Mouse (Mus musculus) ES-E14 (cell line): Measurements from ENCODE around the gene Il21. TPM values are rescaled to one million over a fixed set of nuclear protein-coding genes. Genes with fewer than 3 reads are reported as not detected.

Source experiments
- DNase-seq: peaks from one replicate; pipeline ENCODE4 v3.0.0-alpha.2; 2013; ENCODE audit warnings: low read depth, low spot score
- H3K27ac ChIP-seq: 2 replicates; pipeline ENCODE4 v1.5.1; 2012; ENCODE audit warnings: low read depth, mild to moderate bottlenecking, low read length, moderate library complexity, mixed read lengths; ENCODE audit not compliant: poor library complexity, insufficient read depth, severe bottlenecking
- H3K36me3 ChIP-seq: 2 replicates; pipeline ENCODE4 v1.6.1; 2012; ENCODE audit warnings: mild to moderate bottlenecking, low read length, moderate library complexity, mixed read lengths; ENCODE audit not compliant: control insufficient read depth, poor library complexity, insufficient read depth, severe bottlenecking
- H3K4me1 ChIP-seq, 2 experiments: fragments of 150-350 bp in 1 of 2; sonication (generic) in 1 of 2; 2 replicates each; pipeline ENCODE4 v1.6.1; 2012; ENCODE audit warnings: low read length in 2 of 2, mild to moderate bottlenecking in 1 of 2, mixed read lengths in 1 of 2; ENCODE audit not compliant: control insufficient read depth in 2 of 2, insufficient read depth in 2 of 2, poor library complexity in 1 of 2
- H3K4me3 ChIP-seq, 2 experiments: fragments of 150-350 bp in 1 of 2; sonication (generic) in 1 of 2; 2 replicates each; pipeline ENCODE4 v1.5.1; 2012; ENCODE audit warnings: low read length in 2 of 2, low read depth in 1 of 2, mild to moderate bottlenecking in 1 of 2, mixed read lengths in 1 of 2; ENCODE audit not compliant: insufficient read depth in 1 of 2, poor library complexity in 1 of 2, severe bottlenecking in 1 of 2
- H3K9ac ChIP-seq: 2 replicates; pipeline ENCODE4 v1.6.1; 2012; ENCODE audit warnings: low read depth, mild to moderate bottlenecking, low read length, mixed read lengths; ENCODE audit not compliant: poor library complexity, insufficient read depth, severe bottlenecking
- H3K9me3 ChIP-seq: fragments of 150-350 bp; sonication (generic); 2 replicates; pipeline ENCODE4 v1.6.1; 2012; ENCODE audit warnings: low read depth, mild to moderate bottlenecking, low read length; ENCODE audit not compliant: control insufficient read depth, insufficient read depth
- CHD2 ChIP-seq: IDR thresholded peaks from 2 replicates; pipeline ENCODE4 v1.6.1; 2014; ENCODE audit warnings: mild to moderate bottlenecking, low read depth, low read length, inconsistent platforms
- HCFC1 ChIP-seq: IDR thresholded peaks from 2 replicates; pipeline ENCODE4 v1.6.1; 2012; ENCODE audit warnings: low read length, inconsistent platforms, borderline replicate concordance; ENCODE audit not compliant: insufficient read depth
- MAFK ChIP-seq: IDR thresholded peaks from 2 replicates; pipeline ENCODE4 v1.6.1; 2014; ENCODE audit warnings: mild to moderate bottlenecking, low read depth, low read length, inconsistent platforms; ENCODE audit not compliant: insufficient read depth
- ZC3H11A ChIP-seq: IDR thresholded peaks from 2 replicates; pipeline ENCODE4 v1.6.1; 2012; ENCODE audit warnings: low read depth, mild to moderate bottlenecking, inconsistent platforms, low read length, borderline replicate concordance
- ZNF384 ChIP-seq: IDR thresholded peaks from 2 replicates; pipeline ENCODE4 v1.6.1; 2012; ENCODE audit warnings: low read depth, low read length, inconsistent platforms
- in situ Hi-C, 2 experiments: fragments of 600-800 bp; cut with MboI; formaldehyde crosslinking; loops; one replicate each; pipeline ENCODE4 v1.15.1; 2025; ENCODE audit warnings: low sequenced_read_pairs in 2 of 2, inconsistent platforms in 1 of 2; ENCODE audit not compliant: unreplicated experiment in 2 of 2
- total RNA-seq: library from RNA; depleted of rRNA; stranded (reverse); fragments of 300-350 nt; gene quantifications from 2 replicates; pipeline ENCODE4 v1.2.3, GENCODE M21; 2012

Il21 gene
- total RNA-seq, 1 experiment, result not detected

DNA sequence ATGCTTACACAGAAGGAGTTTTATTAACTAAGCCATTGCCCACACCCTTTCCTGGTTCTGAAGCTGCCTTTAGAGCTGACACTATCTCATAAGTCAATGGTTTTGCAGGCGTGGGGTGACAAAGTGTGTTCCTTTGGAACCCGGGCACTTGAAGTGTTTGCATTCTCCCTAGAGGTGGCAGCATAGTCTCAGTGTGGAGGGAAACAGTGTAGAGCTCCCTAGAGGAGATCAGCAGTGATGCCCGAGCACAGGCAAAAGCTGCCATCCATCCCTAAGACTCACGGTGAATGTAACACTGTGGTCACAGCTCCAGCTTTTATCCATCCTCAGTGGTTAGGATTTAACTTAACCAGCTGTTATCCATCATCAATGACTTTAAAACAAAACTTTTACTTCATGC lies 13.4 kb downstream of the Il21 start:
- no peak for DNase-seq
- no peaks in the 10 kb centered on the region for H3K36me3 ChIP-seq
- H3K4me3 ChIP-seq, result no peak overlapping the region
- in situ Hi-C loops, result no loop called here
- TF ChIP-seq HCFC1 (no peak), ZNF384 (no peak), CHD2 (no peak), ZC3H11A (no peak), MAFK (no peak)
- no peak overlapping the region for H3K9ac ChIP-seq
- no peaks in the 10 kb centered on the region for H3K4me1 ChIP-seq
- no peaks in the 10 kb centered on the region for H3K9me3 ChIP-seq
- H3K27ac ChIP-seq, result no peak overlapping the region

DNA sequence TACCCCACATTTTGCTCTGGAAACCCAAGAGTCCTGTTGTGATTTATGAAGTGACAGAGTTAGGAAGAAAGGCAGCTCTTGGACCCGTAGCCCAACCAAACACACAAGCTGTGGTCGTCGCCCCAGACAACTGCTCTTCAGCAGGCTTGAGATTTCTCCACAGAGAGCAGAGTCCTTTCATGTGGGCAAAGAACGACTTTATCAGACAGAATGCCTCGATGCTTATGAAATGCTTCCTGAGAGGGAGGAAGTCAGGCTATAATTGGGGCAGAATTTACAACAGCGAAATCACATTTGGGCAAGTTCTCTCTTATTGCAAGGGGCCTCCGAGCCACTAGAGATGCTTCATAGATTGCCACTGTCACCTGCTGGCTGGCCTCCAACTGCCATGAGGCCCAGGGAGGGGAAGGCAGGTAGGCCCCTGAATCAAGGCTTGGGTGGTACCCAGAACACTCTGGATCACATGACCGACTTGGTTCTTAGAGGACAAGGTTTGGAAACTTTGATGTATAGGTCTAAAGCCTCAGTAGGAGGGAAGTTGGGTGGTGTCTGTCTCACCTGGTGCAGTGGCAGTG lies 27.1 kb downstream of the Il21 start:
- in situ Hi-C loops, result no loop called here

DNA sequence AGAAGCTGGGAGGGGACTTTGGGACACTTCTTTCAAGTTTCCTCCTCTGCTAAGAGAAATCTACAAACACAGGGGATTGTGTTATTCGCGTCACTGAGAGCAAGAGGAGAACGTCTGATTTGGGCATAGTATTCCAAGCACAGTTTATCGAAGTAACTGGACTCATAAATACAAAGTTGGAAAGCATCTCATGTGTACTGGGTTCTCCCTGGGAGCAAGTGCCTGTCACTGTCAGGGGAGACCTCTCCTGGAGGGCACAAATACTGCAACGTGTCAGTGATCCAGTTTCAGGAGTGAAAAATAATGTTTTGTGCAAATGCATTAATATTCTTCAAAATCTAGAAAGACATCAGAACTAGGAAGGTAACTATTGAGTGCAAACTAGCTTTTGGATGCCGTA lies 27.9 kb downstream of the Il21 start:
- in situ Hi-C loops, result no loop called here
- no peak for DNase-seq
- H3K27ac ChIP-seq, result no peak overlapping the region
- no peaks in the 10 kb centered on the region for H3K9me3 ChIP-seq
- peak overlapping the region in 1 of 2 experiments; percentile 67; a peak in 2 of 4 replicates for H3K4me3 ChIP-seq
- no peaks in the 10 kb centered on the region for H3K36me3 ChIP-seq
- TF ChIP-seq ZC3H11A, result no peak
- no peak for TF ChIP-seq ZNF384
- TF ChIP-seq HCFC1, result no peak
- no peak for TF ChIP-seq MAFK
- H3K4me1 ChIP-seq, result no peaks in the 10 kb centered on the region
- H3K9ac ChIP-seq, result no peak overlapping the region

More for the DNA sequence above, 27.1 kb downstream of the Il21 start:
- H3K4me1 ChIP-seq, result no peaks in the 10 kb centered on the region
- H3K36me3 ChIP-seq, result no peaks in the 10 kb centered on the region
- no peak overlapping the region for H3K9ac ChIP-seq
- no peak for TF ChIP-seq ZC3H11A
- no peak for TF ChIP-seq HCFC1
- TF ChIP-seq ZNF384, result no peak
- TF ChIP-seq CHD2, result no peak
- TF ChIP-seq MAFK, result no peak
- no peak overlapping the region for H3K4me3 ChIP-seq
- H3K9me3 ChIP-seq, result no peaks in the 10 kb centered on the region
- H3K27ac ChIP-seq, result no peak overlapping the region
- DNase-seq, result no peak

DNA sequence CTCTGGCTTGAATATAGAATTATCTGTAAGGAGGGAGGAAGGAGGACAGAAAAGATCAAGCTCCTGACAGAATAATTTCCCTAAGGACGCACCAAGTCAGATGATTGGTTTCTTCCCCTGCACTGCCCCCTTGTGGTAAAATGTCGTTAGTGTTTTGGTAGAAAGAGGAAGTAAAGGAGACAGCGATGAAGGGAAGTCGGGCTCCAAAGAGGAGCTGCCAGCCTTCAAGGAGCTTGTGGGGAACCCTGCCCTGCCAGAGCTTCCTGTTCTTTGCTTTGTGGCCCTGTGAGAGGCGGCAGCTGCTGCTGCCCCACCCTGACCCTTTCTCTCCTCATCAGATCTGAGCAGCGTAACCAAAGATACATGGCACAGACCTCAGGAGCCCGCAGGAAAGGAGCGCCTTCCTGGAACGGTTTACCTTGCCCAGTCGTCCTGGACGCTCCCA lies 28.4 kb downstream of the Il21 start:
- Histone ChIP-seq H3K36me3 (no peaks in the 10 kb centered on the region), H3K9me3 (no peaks in the 10 kb centered on the region), H3K27ac (no peak overlapping the region), H3K9ac (peak overlapping the region; percentile 82), H3K4me3 (peak overlapping the region; percentile 67 to 74), H3K4me1 (no peaks in the 10 kb centered on the region)
- DNase-seq, result peak; percentile 83
- TF ChIP-seq CHD2, result no peak
- no peak for TF ChIP-seq HCFC1
- no peak for TF ChIP-seq MAFK
- TF ChIP-seq ZC3H11A, result peak; percentile 76; the same call in 1 of the 2 replicates
- no peak for TF ChIP-seq ZNF384
- in situ Hi-C loops, result no loop called here

DNA sequence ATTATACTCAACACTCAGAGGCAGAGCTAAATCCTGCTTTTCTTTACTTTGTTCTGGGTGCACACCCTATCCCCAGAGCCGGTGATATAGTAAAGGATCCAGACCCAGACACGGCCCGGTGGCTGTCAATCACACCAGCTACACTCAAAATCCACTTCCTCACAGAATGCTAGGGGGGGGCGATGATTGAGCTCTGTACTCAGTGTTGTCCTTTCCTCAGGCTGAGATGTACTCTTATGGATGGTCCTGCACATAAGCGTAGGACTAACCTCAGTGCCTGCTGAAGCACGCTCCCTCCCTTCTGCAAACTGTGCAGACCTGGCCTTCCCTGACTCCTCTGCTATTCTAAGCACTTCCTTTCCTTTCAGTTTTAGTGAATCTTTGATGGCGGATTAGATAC lies 29.6 kb downstream of the Il21 start:
- Histone ChIP-seq H3K9me3 (no peaks in the 10 kb centered on the region), H3K9ac (no peak overlapping the region), H3K27ac (no peak overlapping the region), H3K36me3 (no peaks in the 10 kb centered on the region), H3K4me1 (no peaks in the 10 kb centered on the region), H3K4me3 (no peak overlapping the region)
- DNase-seq, result no peak
- TF ChIP-seq HCFC1 (no peak), MAFK (no peak), ZC3H11A (no peak)
- in situ Hi-C loops, result no loop called here
